Mouse (Mus musculus) myocyte (in vitro differentiated cells): Measurements from ENCODE around the gene Slc25a21.

Source experiments
- E2F4 ChIP-seq: IDR thresholded peaks from one replicate; pipeline ENCODE4 v1.6.1; 2011; ENCODE audit warnings: mild to moderate bottlenecking, control low read depth, moderate library complexity; ENCODE audit not compliant: insufficient read depth
- MYOD1 ChIP-seq, 3 experiments: IDR thresholded peaks; one replicate each; pipeline ENCODE4 v1.6.1; 2011; ENCODE audit warnings: control low read depth in 2 of 3, low read depth in 2 of 3, mild to moderate bottlenecking in 2 of 3, moderate library complexity in 1 of 3; ENCODE audit not compliant: insufficient read length in 2 of 3, control insufficient read depth in 1 of 3
- POLR2A ChIP-seq: IDR thresholded peaks from one replicate; pipeline ENCODE4 v1.6.1; 2011; ENCODE audit warnings: low read depth, mild to moderate bottlenecking, control low read depth, moderate library complexity; ENCODE audit not compliant: insufficient read length

- TF ChIP-seq POLR2A = no peak
- TF ChIP-seq E2F4 = no peak
- no peak for TF ChIP-seq MYOD1 (IDR thresholded peaks at IDR 0.05; ENCODE audit: control insufficient read depth in 1 of 3, insufficient read length in 2 of 3, low read depth in 2 of 3)
Observed at GRCm38 (mm10) chr12:56905652-56906305, 291.5 kb downstream of the Slc25a21 start.
